Mouse (Mus musculus) kidney, postnatal 36 days (tissue): ENCODE results near the gene Olfr1087.
"Not testable (repeated sequence)": the region's sequence is repeated elsewhere in the genome, so short reads cannot be mapped to it uniquely, and the experiment has no call there.

Experiments
- DNase-seq, 2 experiments: peaks; one replicate each; pipeline ENCODE4 v3.0.0; 2021 to 2022; ENCODE audit warnings: mixed read lengths in 2 of 2

The Olfr1087 gene

DNA sequence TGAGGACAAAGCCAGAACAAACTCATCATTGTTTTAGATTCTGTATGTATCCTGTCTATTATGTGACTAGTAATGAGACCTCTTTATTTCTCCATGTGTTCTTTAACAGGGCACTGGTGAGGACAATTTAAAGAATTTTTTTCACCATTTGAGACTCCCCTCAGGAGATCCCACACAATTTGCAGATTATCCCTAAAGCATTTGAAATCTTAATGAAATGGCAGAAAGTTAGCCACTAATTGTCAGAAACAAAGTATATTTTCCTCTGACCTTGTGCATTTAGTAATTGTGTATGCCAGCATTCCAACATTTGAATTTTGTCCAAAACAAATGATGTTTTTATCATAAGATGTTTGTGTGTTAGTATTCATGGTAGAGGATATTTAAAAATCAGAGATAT, at the start of gene Olfr1087:
Olfr1087 (minus strand) TSS at position 101 of the 400 bp plus-strand sequence.
- no peak for DNase-seq

DNA sequence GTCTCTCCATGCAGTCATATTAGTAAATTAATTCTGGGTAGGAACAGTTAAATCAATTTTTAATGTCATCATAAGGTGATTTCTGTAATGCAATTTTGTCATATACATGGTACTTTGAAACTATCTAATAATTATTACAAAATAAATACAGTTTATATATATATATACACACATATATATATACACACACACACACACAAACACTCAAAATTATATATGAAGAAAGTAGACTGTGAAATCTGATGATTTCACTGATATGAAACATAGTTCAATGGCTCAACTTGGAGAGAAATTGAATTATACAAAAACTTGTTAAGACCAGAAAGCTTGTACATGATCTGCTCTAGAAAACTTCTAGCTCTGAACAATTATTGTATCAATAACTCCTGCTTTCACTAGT, 35.4 kb upstream of the Olfr1087 start, which contains the start of gene Olfr1089:
Olfr1089 (minus strand) TSS at position 101 of the 400 bp plus-strand sequence.
- no peak for DNase-seq

DNA sequence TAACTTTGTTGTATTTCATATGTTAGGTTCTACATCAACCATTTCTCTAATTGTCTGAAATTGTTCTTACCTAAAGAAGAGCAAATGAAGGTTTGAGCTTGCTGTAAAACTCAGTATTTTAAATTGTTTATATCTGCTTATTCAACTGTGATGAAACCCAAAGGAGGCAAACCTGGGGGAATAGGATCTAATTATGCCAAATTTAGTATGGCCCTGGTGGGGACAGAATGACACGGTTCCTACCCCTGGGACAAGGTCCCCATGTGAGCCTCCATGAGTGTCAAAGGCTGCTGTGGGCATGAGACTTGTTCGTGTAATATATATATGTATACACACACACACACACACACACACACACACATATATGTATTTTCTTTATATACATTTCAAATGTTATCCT, 18.2 kb downstream of the Olfr1087 start, which contains the start of gene Olfr1086:
Olfr1086 (minus strand) TSS at position 101 of the 400 bp plus-strand sequence.
- DNase-seq, result no peak

DNA sequence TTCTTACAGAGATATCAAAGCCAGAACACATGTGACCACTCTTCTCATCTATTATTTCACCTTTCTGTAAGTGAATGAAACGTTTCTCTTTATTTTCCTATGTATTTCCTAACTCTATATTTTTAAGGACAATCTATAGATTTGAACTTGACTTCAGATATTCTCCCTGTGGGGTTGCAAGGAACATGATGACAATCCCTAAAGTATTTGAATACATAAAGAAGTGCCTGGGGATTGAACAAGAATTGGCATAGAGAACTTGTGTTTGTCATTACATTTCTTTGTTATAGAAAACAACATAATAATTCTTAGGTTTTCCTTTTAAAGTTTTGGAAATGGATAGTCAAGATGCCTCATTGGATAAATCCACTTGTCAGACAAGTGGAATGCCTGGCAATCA, 36.3 kb downstream of the Olfr1087 start, which contains the start of gene Olfr1085:
Olfr1085 (minus strand) TSS at position 101 of the 400 bp plus-strand sequence.
- DNase-seq, result no peak

DNA sequence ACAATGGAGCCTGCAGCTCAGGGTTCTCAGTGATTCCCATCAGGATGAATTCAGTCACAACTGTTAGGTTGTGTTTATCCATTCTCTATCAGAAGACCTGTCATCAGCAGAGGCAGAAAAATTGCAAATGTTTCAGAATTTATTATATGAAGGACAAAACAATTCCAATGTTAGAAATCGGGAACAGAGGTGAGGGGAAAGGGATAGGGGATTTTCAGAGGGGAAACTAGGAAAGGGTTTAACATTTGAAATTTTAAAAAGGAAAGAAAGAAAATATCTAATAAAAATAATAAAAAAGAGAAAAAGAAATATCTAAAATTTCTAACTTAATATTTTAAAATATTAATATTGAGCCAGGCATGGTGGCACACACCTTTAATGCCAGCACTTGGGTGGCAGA, 58.6 kb downstream of the Olfr1087 start, which contains the start of gene Olfr1084:
Olfr1084 (minus strand) TSS at position 101 of the 400 bp plus-strand sequence.
- DNase-seq, result not testable (repeated sequence)
